Mouse (Mus musculus): Measurements from ENCODE around the gene Nabp2.

The Nabp2 gene

DNA sequence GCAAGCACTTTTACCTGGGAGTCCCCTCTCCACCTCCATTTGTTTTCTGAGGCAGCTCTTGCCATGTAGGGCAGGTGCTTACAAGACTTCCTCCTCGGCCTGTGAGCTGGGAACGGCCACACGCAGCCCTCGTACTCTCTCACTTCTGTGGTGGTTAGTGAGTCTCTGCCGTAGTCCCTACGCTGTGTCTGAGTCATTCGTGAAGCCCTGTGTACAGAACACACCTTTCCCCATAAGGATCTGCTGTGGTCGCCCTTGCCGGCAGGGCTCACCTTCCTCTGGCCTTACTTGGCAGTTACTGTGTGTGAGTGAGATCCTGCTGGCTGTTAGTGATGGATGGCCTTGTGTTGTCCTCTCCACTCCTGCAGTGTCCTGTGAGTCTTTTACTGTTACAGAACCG, 23.4 kb upstream of the Nabp2 start:
- intact Hi-C loops (cut with DNase I), result no loop called here

DNA sequence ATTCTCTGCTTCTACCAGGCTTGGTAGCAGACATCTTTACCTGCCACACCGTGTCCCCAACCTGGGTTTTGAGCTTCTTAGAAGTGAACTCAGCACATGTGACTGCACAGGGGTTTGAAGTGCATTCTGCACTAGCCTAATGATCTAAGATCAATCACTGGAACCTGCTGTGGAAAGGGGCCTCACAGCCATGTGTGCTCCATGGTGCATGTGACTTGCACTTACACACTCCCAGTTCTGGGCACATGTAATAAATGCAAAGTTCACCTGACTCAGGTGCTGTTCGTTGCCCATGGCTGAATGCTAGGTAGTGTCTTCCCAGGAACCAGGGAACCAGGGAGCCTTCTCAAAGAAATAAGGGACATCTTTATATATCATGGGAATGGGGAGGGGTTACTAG, 22.1 kb upstream of the Nabp2 start:
- intact Hi-C loops (cut with DNase I), result no loop called here

DNA sequence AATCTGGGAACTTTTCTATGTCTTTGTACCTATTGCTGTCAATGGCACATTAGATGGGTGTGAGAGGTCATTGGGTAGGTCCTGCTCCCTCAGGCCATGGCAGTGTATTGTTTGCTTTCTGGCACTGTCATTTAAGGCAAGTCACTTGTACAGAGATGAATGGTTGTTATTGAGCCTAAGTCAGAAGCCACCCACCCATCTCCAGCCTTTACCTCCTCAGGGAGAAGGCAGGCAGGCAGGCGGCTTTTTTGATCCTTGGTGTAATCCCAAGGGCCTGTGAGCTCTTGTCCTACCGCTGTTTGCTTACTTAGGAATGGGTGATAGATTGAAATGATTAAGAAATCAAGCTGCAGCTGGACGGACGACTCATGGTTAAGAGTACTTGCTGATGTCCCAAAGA, 18.2 kb upstream of the Nabp2 start:
- intact Hi-C loops (cut with DNase I), result no loop called here

DNA sequence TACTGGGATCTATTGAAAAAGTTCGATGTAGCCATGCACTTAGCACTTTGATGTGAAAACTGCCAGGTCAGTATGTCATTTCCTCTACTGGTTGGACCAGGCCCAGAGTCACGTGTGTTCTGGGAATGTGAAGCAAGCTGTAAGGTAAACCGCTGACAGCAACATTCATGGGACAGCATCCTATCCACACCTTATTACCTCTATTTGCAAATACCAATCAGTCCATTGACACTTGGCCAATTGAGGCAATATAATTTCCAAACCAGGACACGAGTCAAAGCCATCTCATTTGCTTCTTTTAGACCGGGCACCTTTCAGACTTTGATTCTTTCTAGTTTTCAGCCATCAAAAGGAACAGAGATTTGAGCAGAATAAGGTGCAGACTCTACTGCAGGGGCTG, 17.8 kb upstream of the Nabp2 start:
- intact Hi-C loops (cut with DNase I), result no loop called here

DNA sequence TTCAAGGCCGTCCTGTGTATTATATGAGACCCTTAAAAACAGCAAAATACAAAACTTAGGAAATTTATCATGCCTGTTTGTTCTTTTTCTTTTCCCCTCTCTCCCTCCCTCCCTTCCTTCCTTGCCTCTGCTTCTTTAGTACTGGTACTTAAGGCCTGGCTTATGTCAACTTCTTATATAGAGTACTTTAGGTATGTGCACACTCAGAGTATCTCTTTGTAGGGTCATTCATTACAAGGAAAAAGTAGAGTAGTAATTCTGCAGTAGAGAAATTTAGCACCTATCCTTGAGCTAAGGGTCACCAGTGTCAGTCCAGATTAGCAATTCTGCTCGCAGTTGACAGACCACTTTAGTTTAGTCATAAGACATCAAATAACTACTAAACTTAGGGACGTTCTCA, 14.0 kb upstream of the Nabp2 start:
- intact Hi-C loops (cut with DNase I), result no loop called here

DNA sequence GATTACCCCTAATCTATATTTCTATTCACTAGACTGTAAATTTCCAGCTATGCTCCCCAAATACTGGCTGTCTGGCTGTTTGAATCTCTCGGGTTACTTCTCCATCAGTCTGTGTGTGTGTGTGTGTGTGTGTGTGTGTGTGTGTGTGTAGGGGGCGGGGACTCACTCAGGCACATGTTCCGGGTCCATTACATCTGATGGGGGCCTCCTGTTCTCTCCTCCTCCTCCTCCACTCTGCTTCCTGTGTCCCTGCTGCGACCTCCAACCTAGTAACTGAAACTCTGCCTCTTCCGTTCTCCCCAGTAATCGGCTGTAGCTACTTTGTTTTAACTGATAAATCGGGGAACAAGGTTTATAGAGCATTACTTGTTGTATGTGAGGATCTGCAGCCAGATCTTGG, 13.3 kb upstream of the Nabp2 start:
- intact Hi-C loops (cut with DNase I), result no loop called here

DNA sequence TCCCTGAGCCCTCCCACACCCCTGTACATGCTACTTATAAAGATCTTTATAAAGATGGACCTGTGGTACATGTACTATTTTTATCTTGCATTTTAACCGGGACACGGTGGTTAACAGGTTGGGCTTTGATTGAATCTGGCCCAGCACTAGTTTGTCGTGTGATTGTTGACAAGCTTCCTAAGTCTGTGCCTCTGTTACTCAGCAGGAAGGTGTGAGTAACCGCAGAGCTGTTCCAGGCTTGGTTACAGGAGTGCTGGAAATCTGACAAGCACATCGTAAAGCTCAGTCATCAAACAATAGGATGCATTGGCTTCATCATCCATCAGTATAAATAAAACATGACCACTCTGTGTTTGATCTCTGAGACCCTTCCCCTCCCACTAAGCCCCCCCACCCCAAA, 11.1 kb upstream of the Nabp2 start:
- intact Hi-C loops (cut with DNase I), result no loop called here

DNA sequence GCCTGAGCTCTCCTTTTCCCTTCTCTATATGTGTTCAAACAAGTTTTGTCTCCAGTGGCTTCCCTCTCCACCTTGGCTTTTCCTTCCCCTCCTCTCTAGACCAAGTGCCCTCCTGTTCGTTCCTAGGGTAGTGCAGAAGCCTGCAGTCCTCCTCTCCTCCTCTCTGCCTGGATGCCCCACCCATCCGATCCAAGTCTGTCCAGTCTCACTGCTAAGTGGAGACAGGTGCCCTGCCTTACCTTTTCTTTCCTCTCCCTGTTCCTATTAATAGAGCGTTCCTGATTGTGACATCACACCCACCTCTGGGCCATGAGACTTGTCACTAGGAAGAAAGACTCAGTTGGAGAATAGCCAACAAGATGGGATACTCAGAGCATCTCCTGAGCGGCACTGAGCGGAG, 3.6 kb upstream of the Nabp2 start:
- intact Hi-C loops (cut with DNase I), result loop anchor here (5.0 kb wide), 2 partner anchors 37 to 38 kb away; partner anchors contain the start of gene Ankrd52

DNA sequence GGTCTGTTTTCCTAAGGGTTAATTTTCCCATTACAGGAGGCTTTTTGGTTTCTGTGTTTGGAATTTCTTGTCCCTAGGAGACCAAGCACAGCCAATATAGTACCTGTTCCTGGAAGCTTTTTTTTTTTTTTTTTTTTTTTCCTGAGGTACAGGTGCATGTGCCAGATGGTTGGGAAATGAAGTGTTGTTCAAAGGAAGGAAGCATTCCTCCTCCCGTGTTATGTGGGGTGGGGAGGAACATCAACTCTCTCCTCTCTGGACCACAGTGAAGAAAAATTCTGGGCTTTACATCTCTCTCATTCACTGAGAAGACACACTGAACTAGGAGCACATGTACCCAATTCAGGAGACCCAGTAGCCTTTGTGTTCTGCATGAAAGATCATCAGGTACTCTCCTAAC, 1.8 kb upstream of the Nabp2 start:
- intact Hi-C loops (cut with DNase I), result loop anchor here (5.0 kb wide), 2 partner anchors 36 to 39 kb away; partner anchors contain the start of gene Ankrd52

DNA sequence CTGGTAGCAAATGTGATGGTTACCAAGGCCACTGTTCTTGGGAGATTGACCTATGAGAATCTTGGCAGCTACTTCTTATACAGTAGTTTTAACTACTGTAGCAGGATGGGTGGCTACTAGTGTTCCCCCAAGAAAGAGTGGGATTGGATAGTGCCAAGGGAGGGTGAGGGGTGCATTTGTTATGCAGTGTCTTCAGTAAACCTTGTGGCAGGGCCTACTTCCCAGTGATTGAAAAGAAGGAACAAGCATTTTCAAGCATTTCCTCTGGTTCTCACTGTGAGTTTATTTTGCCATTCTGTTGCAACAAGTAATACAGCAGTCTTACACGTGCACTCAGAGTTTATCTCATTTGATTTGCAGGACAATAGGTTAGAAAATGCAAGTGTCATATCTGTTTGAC, 1.3 kb upstream of the Nabp2 start:
- intact Hi-C loops (cut with DNase I), result loop anchor here (5.0 kb wide), 2 partner anchors 35 to 40 kb away; partner anchors contain the start of gene Ankrd52

DNA sequence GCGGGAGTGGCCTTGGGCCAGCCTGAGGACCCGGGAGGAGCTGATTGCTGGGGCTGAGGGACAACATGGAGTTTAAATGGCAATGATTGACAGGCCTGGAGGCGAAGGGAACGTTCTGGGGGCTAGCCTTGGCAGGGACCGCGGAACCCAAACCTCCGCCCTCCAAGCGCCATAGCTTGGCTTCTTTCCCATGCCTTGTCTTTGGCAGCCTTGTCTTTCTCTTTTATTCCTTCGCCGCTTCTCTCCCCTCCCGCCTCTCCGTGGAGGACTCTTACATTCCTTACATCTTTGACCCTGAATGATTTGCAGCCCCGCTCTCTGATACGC, 726 bp upstream of the Nabp2 start:
- intact Hi-C loops (cut with DNase I), result loop anchor here (5.0 kb wide), 2 partner anchors 35 to 40 kb away; partner anchors contain the start of gene Ankrd52

DNA sequence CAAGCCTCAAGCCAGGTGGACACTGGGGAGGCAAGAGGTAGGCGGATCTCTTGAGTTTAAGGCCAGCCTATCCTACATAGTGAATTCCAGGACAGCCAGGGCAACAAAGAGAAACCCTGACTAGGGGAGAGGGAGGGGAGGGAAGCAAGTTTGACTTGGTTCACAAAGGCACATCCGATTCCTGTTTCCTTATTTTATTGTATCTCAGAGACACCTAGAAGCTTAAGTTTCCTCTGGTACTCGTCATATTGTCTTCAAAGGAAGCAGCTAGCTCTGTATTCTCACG, 789 bp downstream of the Nabp2 start:
- intact Hi-C loops (cut with DNase I), result loop anchor here (5.0 kb wide), 2 partner anchors 33 to 42 kb away; partner anchors contain the start of gene Ankrd52

DNA sequence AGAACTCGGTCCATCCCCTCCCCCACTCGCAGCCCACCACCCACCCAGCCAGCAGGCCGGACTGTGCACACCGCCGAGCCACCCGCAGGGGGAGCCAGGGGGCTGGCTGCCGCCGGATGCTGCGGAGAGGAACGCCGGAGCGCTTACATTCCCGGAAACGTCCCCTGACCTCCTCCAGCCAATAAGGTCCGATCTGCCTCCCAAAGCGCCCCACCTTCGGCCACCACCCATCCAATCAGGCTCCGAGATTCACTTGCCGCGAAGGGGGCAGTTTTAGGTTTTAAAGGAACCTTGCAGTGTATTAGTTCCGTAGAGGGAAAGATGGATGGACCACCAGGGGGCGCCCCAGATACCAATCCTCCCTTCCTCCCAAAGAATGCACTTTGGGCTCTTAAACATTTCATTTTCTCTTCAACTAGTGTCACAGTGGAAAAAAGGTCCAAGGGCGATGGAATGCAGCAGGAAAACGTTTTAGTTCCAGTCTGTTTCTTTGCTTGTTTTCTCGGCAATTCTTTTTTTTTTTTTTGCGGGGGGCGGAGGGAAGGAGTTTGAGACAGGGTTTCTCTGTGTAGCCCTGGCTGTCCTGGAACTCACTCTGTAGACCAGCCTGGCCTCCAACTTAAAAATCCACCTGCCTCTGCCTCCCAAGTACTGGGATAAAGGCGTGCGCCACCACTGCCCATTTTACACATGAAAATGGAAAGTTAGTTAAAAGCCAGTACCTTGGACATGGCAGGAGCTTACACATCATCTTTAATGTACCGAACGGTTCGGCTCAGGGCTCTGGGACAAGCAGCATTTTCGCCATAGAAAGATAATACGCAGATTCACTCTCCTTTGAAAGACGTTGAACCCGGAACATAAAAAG, 1.4 kb downstream of the Nabp2 start:
- intact Hi-C loops (cut with DNase I), result loop anchor here (5.0 kb wide), 3 partner anchors 32 to 42 kb away; partner anchors contain the start of gene Ankrd52

DNA sequence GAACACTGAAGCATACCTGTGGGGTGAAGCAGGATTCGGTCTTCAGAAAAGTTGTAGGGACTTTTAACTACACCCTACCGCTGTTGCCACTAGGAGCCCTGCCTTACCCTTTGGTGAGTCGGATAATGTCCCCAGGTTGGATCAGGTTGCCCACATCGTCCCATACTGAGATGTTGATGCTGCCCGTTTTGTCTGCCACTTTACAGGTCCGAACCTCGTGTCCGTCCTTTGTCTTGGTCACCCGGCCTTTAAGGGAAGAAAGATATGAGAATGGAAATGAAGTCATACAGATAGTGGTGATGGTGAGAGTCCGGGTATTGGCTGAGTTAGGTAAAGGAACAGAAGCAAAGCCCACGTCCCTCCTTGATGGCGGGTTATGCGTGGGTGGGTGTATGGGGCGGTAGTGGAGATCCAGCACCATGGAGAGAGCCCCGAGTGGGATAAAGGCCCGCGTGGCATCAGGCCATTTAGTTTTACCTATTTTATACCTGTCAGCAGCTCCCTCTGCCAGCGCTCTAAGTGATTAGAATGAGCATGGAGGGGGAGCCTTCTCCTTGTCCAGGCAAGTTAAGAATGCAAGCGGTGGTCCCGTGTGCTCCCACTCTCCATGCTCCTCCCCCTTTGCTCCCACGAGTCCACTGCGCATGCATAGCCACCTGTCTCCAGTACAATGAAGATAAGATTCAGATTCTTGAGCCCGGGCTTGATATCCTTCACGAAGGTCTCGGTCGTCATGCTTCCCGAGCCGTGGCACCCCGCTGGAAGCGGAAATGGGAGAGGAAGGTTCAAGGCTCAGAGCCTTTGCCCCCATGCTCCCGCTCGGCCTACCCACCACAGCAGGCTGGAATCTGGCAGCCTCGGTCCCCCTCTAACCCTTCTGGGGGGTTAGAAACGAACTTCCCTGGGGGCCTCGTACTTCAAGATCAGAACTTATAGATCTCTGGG, 2.4 kb downstream of the Nabp2 start:
- intact Hi-C loops (cut with DNase I), result loop anchor here (5.0 kb wide), 1 partner anchor 33 kb away; no protein-coding TSS in a partner anchor

DNA sequence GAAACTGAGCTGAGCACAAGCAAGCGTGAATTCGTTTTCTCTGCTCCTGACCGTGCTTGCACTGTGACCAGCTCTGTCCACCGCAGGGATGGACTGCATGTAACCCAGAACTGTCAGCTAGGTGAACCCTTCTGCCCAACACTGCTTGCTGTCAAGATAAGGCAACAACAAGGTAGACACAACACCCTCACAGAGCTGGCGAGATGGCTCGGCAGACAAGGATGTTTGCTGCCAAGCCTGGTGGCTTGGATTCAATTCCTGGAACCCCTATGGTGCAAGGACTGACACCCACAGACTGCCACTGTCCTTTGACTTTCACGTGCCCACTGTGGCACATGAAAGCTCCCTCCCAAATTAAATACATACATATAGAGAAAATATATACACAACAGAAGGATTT, 7.4 kb downstream of the Nabp2 start:
- intact Hi-C loops (cut with DNase I), result no loop called here

DNA sequence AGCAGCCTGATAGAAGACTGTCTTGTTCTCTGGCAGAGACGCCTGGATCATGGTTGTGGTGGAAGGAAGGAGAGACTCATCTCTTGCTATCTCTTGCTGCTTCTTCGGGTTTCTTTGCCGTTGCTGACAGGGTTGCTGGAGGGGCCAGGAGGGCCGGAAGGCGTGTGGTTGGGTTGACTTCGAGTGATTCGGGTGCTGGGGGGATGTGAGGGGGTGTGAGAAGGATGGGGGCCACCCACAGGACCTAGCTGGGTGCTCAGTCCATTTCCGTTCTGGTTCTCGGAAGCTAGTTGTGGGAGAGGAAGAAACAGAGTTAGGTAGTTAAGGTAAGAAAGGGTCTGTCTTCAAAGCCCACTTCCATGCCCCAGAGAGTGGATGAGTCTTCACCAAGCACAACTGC, 9.7 kb downstream of the Nabp2 start:
- intact Hi-C loops (cut with DNase I), result no loop called here

DNA sequence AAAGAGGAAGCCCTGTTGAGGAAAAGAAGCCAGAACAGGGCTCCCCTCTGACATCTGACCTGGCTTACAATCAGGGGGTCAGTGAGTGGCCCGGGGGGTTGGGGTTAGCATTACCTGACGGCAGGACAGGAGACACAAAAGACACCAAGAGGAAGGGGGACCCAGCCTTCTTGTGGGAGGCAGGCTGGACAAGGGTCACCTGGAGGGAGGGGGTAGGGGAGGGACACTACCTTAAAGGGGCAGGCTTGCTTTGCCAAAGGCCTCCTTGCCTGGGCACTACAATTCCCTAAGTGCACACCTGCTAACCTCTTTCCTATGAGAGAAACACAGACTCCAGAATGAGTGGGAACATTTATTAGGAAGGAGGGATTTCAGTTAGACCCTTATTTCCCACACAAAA, 10.2 kb downstream of the Nabp2 start, which contains the start of gene Slc39a5:
Slc39a5 (minus strand) TSS at position 174 of the 400 bp plus-strand sequence.
- intact Hi-C loops (cut with DNase I), result no loop called here

DNA sequence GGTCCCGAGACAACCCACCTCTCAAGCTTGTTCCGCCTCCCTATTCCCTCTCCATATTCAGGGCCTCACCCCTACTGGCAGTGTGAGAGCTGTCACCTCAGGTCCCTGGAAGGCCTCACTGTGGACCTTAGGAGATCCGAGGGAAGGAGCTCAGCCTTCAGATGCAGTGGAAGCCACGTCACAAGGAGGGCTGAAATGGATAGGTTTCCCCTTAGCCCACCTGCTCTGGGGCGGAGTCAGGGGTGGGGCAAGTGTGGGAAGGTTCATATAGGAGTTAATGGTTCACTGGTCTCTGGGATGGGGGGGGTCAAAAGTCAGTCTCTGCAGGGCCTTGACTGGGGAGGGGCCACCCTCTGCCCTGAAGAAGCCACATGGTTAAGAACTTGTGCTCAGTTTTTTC, 11.0 kb downstream of the Nabp2 start:
- intact Hi-C loops (cut with DNase I), result no loop called here

DNA sequence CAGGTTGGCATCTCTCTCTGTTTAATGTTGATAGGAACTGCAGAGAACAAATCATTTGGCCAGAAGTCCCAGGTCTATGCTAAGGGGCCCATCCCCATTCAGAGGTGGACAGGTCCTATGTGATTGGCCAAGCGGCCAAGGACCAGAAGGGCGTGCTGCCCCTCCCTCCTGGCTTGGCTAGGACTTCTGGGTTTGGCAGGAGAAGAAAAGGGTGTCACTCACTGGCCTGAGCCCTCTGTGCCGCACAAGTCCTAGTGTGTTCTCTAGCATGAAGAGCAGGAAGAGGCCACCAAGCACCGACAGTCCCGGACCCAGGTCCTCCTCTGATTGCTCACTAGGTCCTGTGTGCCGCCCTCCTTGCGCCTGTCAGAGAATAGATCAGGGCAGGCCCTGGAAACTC, 13.8 kb downstream of the Nabp2 start:
- intact Hi-C loops (cut with DNase I), result no loop called here

DNA sequence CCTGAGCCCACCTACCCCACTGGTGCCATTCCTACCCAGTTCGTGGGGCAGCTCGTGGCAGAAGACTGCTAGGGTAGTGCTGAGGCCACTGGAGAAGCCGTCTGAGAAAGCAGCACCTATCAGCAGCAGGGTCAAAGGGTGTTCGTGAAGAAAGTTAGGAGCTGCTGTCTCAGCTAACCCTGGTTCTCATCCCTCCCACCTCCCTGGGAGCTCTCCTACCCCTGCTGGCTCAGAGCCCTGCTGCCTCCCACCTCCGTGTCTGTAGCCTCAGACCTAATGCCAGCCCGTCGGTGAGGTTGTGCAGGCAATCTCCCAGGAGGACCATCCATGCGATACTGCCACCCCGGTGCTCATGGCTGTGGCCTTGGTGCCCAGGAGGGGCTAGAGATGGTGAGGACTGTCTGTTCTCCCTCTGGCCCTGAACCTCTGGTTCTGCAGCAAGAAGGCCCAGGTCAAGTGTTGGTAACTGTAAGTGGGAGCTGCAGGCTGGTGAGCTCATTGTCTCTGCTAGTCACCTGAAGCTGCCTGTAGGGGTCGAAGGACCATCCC, 14.5 kb downstream of the Nabp2 start:
- intact Hi-C loops (cut with DNase I), result no loop called here

DNA sequence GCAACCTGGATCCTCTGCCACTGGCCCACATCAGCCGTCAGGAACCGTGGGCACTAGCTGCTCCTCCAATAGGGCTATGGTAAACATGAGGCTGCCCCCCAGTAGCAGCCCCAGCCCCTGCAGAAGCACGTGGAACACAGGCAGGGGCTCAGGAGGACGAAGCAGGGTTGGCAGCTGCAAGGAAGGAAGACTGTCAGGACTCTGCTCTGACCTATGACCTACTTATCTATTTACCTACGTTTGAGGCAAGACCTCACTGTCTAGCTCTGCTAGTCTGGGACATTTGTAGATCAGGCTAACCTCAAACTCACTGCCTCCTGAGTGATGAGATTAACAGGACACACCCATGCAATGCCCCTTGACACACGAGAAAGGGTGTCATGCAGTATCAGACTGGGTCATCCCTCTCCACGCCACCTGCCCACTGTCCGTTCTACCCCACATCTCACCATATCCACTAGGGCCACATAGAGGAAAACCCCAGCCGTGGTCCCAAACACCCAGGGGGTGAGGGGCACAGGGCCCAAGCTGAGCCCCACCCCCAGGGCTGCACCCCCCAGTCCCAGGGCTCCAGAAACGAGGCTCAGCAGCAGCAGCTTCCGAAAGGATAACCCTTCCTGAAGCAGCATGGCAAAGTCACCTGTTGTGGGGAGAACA, 15.1 kb downstream of the Nabp2 start:
- intact Hi-C loops (cut with DNase I), result no loop called here

All from adrenal gland (tissue).